Mouse (Mus musculus) midbrain, postnatal 0 days (tissue): ENCODE data around the gene Prph. TPM values are rescaled to one million over a fixed set of nuclear protein-coding genes. Genes with fewer than 3 reads are reported as not detected.
A peak's percentile ranks its signal among the peaks of the same experiment; 100 is the strongest.

Experiments
- ATAC-seq: fragments of 200-750 bp; cut with Nextera tagmentation; 2 replicates; pipeline ENCODE4 v1.8.0; 2017; ENCODE audit warnings: moderate number of reproducible peaks, mild to moderate bottlenecking, moderate TSS enrichment, moderate library complexity; ENCODE audit not compliant: low FRiP score
- DNase-seq: peaks from one replicate; pipeline ENCODE4 v3.0.0-alpha.2; 2015; ENCODE audit warnings: low spot score
- H3K27ac ChIP-seq: fragments of 300-500 bp; sonication (generic); 2 replicates; pipeline ENCODE4 v1.5.1; 2014; ENCODE audit warnings: low read depth, mild to moderate bottlenecking, low read length, mixed read lengths
- H3K27me3 ChIP-seq: fragments of 300-500 bp; sonication (generic); 2 replicates; pipeline ENCODE4 v1.6.1; 2014; ENCODE audit warnings: low read length, control low read depth, mixed read lengths; ENCODE audit not compliant: insufficient read depth
- H3K36me3 ChIP-seq: fragments of 300-500 bp; sonication (generic); 2 replicates; pipeline ENCODE4 v1.6.1; 2014; ENCODE audit warnings: low read length, control low read depth, mixed read lengths; ENCODE audit not compliant: insufficient read depth
- H3K4me1 ChIP-seq: fragments of 300-500 bp; sonication (generic); 2 replicates; pipeline ENCODE4 v1.6.1; 2014; ENCODE audit warnings: mild to moderate bottlenecking, control low read depth, antibody characterized with exemption, low read length, mixed read lengths; ENCODE audit not compliant: insufficient read depth
- H3K4me2 ChIP-seq: fragments of 300-500 bp; sonication (generic); 2 replicates; pipeline ENCODE4 v1.6.1; 2014; ENCODE audit warnings: low read depth, mild to moderate bottlenecking, low read length, mixed read lengths; ENCODE audit not compliant: poor library complexity, severe bottlenecking
- H3K4me3 ChIP-seq: fragments of 300-500 bp; sonication (generic); 2 replicates; pipeline ENCODE4 v1.5.1; 2014; ENCODE audit warnings: low read depth, mild to moderate bottlenecking, low read length, moderate library complexity
- H3K9ac ChIP-seq: fragments of 300-500 bp; sonication (generic); replicated peaks from 2 replicates; pipeline ENCODE4 v1.6.1; 2014; ENCODE audit warnings: mild to moderate bottlenecking, low read length, moderate library complexity, mixed read lengths; ENCODE audit not compliant: poor library complexity, severe bottlenecking
- H3K9me3 ChIP-seq: fragments of 300-500 bp; sonication (generic); 2 replicates; pipeline ENCODE4 v1.6.1; 2016; ENCODE audit warnings: low read length, control low read depth
- CTCF ChIP-seq: IDR thresholded peaks from 2 replicates; pipeline ENCODE4 v1.5.1; 2016; ENCODE audit warnings: antibody characterized with exemption, mild to moderate bottlenecking
- WGBS: fragments of 180-500 bp; shearing (Covaris S2); extraction: QIAGEN DNeasy Blood & Tissue Kit; methylation state at CpG from one replicate; pipeline ENCODE4 v1.1.7; 2014; 5-methylcytosine and 5-hydroxymethylcytosine counted together
- polyA plus RNA-seq: library from polyadenylated mRNA; unstranded; fragments of >200 nt; fragmentation: Nextera tagmentation; extraction: Ambion mirVana; gene quantifications from 2 replicates; pipeline ENCODE4 v1.2.1, GENCODE M21; 2015
- total RNA-seq: library from RNA; depleted of rRNA; stranded (reverse); fragments of >200 nt; gene quantifications from 2 replicates; pipeline ENCODE4 v1.2.3, GENCODE M21; 2014

Prph gene
- total and polyA plus RNA-seq, 2 experiments from 2014 or later, result 9.1 to 11.2 TPM

GRCm38 (mm10) chr15:99035431-99035830, 19.5 kb upstream of the Prph start:
- H3K27ac ChIP-seq, result no peak overlapping the region
- no peaks in the 10 kb centered on the region; the same call in 1 of the 2 replicates for H3K27me3 ChIP-seq
- ATAC-seq, result no peak
- H3K36me3 ChIP-seq, result no peaks in the 10 kb centered on the region
- TF ChIP-seq CTCF, result no peak
- no peaks in the 10 kb centered on the region for H3K9me3 ChIP-seq
- WGBS, result 85% methylated on average over 4 of the region's 4 CpGs
- H3K4me3 ChIP-seq, result no peak overlapping the region
- H3K4me1 ChIP-seq, result peaks cover 2% of the 10 kb centered on the region; the same call in 1 of the 2 replicates
- H3K9ac ChIP-seq, result no peak overlapping the region
- H3K4me2 ChIP-seq, result no peak overlapping the region
- DNase-seq, result no peak

- H3K4me1 ChIP-seq, result no peaks in the 10 kb centered on the region
Measured at GRCm38 (mm10) chr15:99036249-99036905, 18.6 kb upstream of the Prph start.

GRCm38 (mm10) chr15:99038025-99038424, 16.9 kb upstream of the Prph start:
- no peak for ATAC-seq

More at GRCm38 (mm10) chr15:99036249-99036905, 18.6 kb upstream of the Prph start:
- TF ChIP-seq CTCF, result no peak
- no peak for DNase-seq
- Histone ChIP-seq H3K36me3 (no peaks in the 10 kb centered on the region), H3K9ac (no peak overlapping the region), H3K4me2 (no peak overlapping the region), H3K9me3 (no peaks in the 10 kb centered on the region), H3K27me3 (no peaks in the 10 kb centered on the region), H3K27ac (no peak overlapping the region), H3K4me3 (no peak overlapping the region)
- WGBS, result 77% methylated on average over 8 of the region's 8 CpGs
- ATAC-seq, result no peak

GRCm38 (mm10) chr15:99038797-99039196, 16.2 kb upstream of the Prph start:
- Histone ChIP-seq H3K27ac (no peak overlapping the region), H3K9ac (no peak overlapping the region), H3K27me3 (no peaks in the 10 kb centered on the region), H3K4me2 (no peak overlapping the region), H3K9me3 (no peaks in the 10 kb centered on the region), H3K36me3 (no peaks in the 10 kb centered on the region), H3K4me1 (no peaks in the 10 kb centered on the region), H3K4me3 (no peak overlapping the region)
- DNase-seq (no peak), ATAC-seq (no peak)
- 94% methylated on average over 5 of the region's 5 CpGs for WGBS
- TF ChIP-seq CTCF, result no peak

More at GRCm38 (mm10) chr15:99038025-99038424, 16.9 kb upstream of the Prph start:
- DNase-seq, result no peak
- Histone ChIP-seq H3K4me2 (no peak overlapping the region), H3K36me3 (no peaks in the 10 kb centered on the region), H3K4me1 (no peaks in the 10 kb centered on the region), H3K27me3 (no peaks in the 10 kb centered on the region), H3K4me3 (no peak overlapping the region), H3K9me3 (no peaks in the 10 kb centered on the region), H3K27ac (no peak overlapping the region), H3K9ac (no peak overlapping the region)
- TF ChIP-seq CTCF, result no peak
- WGBS, result 94% methylated on average over 1 of the region's 1 CpGs

- no peak overlapping the region for H3K4me3 ChIP-seq
- ATAC-seq, result no peak
- no peak for TF ChIP-seq CTCF
Measured at GRCm38 (mm10) chr15:99039306-99039705, 15.7 kb upstream of the Prph start.

GRCm38 (mm10) chr15:99039996-99040919, 14.7 kb upstream of the Prph start:
- no peaks in the 10 kb centered on the region for H3K4me1 ChIP-seq
- ATAC-seq (no peak), DNase-seq (no peak)
- no peak overlapping the region for H3K4me3 ChIP-seq
- no peak overlapping the region for H3K27ac ChIP-seq
- peak; percentile 51 for TF ChIP-seq CTCF
- no peaks in the 10 kb centered on the region for H3K27me3 ChIP-seq
- H3K9ac ChIP-seq, result no peak overlapping the region
- no peaks in the 10 kb centered on the region for H3K36me3 ChIP-seq
- 74% methylated on average over 26 of the region's 26 CpGs for WGBS
- no peak overlapping the region for H3K4me2 ChIP-seq
- H3K9me3 ChIP-seq, result no peaks in the 10 kb centered on the region

More at GRCm38 (mm10) chr15:99039306-99039705, 15.7 kb upstream of the Prph start:
- no peaks in the 10 kb centered on the region for H3K36me3 ChIP-seq
- H3K27me3 ChIP-seq, result no peaks in the 10 kb centered on the region
- DNase-seq, result no peak
- no peak overlapping the region for H3K9ac ChIP-seq
- no peaks in the 10 kb centered on the region for H3K9me3 ChIP-seq
- no peaks in the 10 kb centered on the region for H3K4me1 ChIP-seq
- H3K4me2 ChIP-seq, result no peak overlapping the region
- WGBS, result 86% methylated on average over 4 of the region's 4 CpGs
- no peak overlapping the region for H3K27ac ChIP-seq
